Mouse (Mus musculus) olfactory bulb, adult 2 months (tissue): ENCODE measurements around the gene Cradd.

Source experiments
- CTCF ChIP-seq: fragments of 200-500 bp; IDR thresholded peaks from 2 replicates; pipeline ENCODE4 v1.5.1; 2012; ENCODE audit warnings: low read depth, mild to moderate bottlenecking, low read length, moderate library complexity; ENCODE audit not compliant: insufficient read depth
- POLR2A ChIP-seq: fragments of 200-500 bp; IDR thresholded peaks from 2 replicates; pipeline ENCODE4 v1.6.1; 2012; ENCODE audit warnings: mild to moderate bottlenecking, low read depth, low read length, moderate library complexity; ENCODE audit not compliant: insufficient read depth

- no peak for TF ChIP-seq POLR2A
- TF ChIP-seq CTCF: no peak
Measured at GRCm38 (mm10) chr10:95306824-95307552, 16.9 kb downstream of the Cradd start.
